Mouse (Mus musculus) liver, embryonic 14.5 days (tissue): ENCODE data around the gene Rabep1. TPM values are rescaled to one million over a fixed set of nuclear protein-coding genes. Genes with fewer than 3 reads are reported as not detected.

Experiments
- ATAC-seq: fragments of 200-750 bp; cut with Nextera tagmentation; 2 replicates; pipeline ENCODE4 v1.8.0; 2017; ENCODE audit warnings: moderate number of reproducible peaks, mild to moderate bottlenecking, moderate library complexity; ENCODE audit not compliant: insufficient read depth
- DNase-seq, 3 experiments: peaks; one replicate each; pipeline ENCODE4 v3.0.0-alpha.2; 2012 to 2013; ENCODE audit warnings: low read depth in 3 of 3, low spot score in 3 of 3
- H3K27ac ChIP-seq: fragments of 300-500 bp; sonication (generic); 2 replicates; pipeline ENCODE4 v1.5.1; 2014; ENCODE audit warnings: moderate library complexity, mild to moderate bottlenecking, control low read depth, inconsistent platforms
- H3K27me3 ChIP-seq: fragments of 300-500 bp; sonication (generic); 2 replicates; pipeline ENCODE4 v1.6.1; 2014; ENCODE audit warnings: mild to moderate bottlenecking, low read length, moderate library complexity; ENCODE audit not compliant: control insufficient read depth, insufficient read depth
- H3K36me3 ChIP-seq: fragments of 300-500 bp; sonication (generic); replicated peaks from 2 replicates; pipeline ENCODE4 v1.6.1; 2014; ENCODE audit warnings: low read depth; ENCODE audit not compliant: control insufficient read depth, insufficient read depth
- H3K4me1 ChIP-seq, 2 experiments: fragments of 200-500 bp in 1 of 2; fragments of 300-500 bp in 1 of 2; sonication (generic) in 1 of 2; replicated peaks; 2 replicates each; pipeline ENCODE4 v1.6.1; 2012 to 2014; ENCODE audit warnings: antibody characterized with exemption in 1 of 2, inconsistent platforms in 1 of 2, low read length in 1 of 2; ENCODE audit not compliant: control insufficient read depth in 2 of 2, insufficient read depth in 2 of 2
- H3K4me2 ChIP-seq: fragments of 300-500 bp; sonication (generic); 2 replicates; pipeline ENCODE4 v1.6.1; 2014; ENCODE audit warnings: low read depth, mild to moderate bottlenecking, control low read depth, moderate library complexity
- H3K4me3 ChIP-seq, 2 experiments: fragments of 200-500 bp in 1 of 2; fragments of 300-500 bp in 1 of 2; sonication (generic) in 1 of 2; 2 replicates each; pipeline ENCODE4 v1.5.1; 2012 to 2014; ENCODE audit warnings: low read depth in 2 of 2, low read length in 2 of 2, mild to moderate bottlenecking in 2 of 2, control low read depth in 1 of 2, inconsistent platforms in 1 of 2, moderate library complexity in 1 of 2; ENCODE audit not compliant: insufficient read depth in 1 of 2
- H3K9ac ChIP-seq: fragments of 300-500 bp; sonication (generic); replicated peaks from 2 replicates; pipeline ENCODE4 v1.6.1; 2014; ENCODE audit warnings: mild to moderate bottlenecking, control low read depth, moderate library complexity
- H3K9me3 ChIP-seq: fragments of 300-500 bp; sonication (generic); 2 replicates; pipeline ENCODE4 v1.6.1; 2016; ENCODE audit warnings: low read length, mixed read lengths; ENCODE audit not compliant: control insufficient read depth
- CTCF ChIP-seq: IDR thresholded peaks from 2 replicates; pipeline ENCODE4 v1.5.1; 2016; ENCODE audit warnings: antibody characterized with exemption, low read depth, control low read depth
- EP300 ChIP-seq: IDR thresholded peaks from 2 replicates; pipeline ENCODE4 v1.6.1; 2016; ENCODE audit warnings: antibody characterized with exemption, low read depth
- WGBS: fragments of 180-500 bp; shearing (Covaris S2); extraction: QIAGEN DNeasy Blood & Tissue Kit; methylation state at CpG from one replicate; pipeline ENCODE4 v1.1.7; 2014; ENCODE audit not compliant: insufficient replicate concordance; 5-methylcytosine and 5-hydroxymethylcytosine counted together
- polyA plus RNA-seq, 2 experiments: library from polyadenylated mRNA; depleted of rRNA in 1 of 2; stranded (reverse) in 1 of 2; unstranded in 1 of 2; fragments of >200 nt; fragmentation: Nextera tagmentation in 1 of 2; extraction: Ambion mirVana in 1 of 2; gene quantifications; 2 replicates each; pipeline versions ENCODE4 v1.2.1 to v1.2.3; 2012 to 2014

Gene Rabep1
- polyA plus RNA-seq, 2 experiments, result 3.7 to 9.1 TPM

DNA sequence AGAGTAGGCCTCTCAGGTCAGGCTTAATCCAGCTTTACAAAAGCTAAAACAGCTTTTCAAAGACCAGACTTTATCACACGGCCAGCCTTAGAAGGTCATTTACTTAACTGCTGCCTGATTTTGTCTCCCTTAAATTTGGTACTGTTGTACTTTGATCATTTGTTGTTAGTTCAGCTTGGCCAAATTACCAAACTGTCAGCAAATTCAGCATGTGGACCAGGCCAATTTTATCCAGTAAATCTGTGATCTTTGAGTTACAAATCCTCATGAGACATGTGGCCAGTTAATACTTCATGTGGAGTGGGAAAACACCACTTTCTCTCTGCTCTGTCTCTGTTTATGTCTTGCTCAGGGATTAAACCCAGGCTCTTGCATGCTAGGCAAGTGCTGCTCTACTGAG, 128.0 kb downstream of the Rabep1 start:
- H3K27ac ChIP-seq, result no peak overlapping the region
- H3K27me3 ChIP-seq, result no peaks in the 10 kb centered on the region
- peaks cover 16 to 19% of the 10 kb centered on the region in 2 experiments for H3K4me1 ChIP-seq
- no peaks in the 10 kb centered on the region for H3K9me3 ChIP-seq
- H3K4me2 ChIP-seq, result peak overlapping the region; percentile 95
- TF ChIP-seq CTCF, result no peak
- TF ChIP-seq EP300, result no peak
- H3K36me3 ChIP-seq, result peaks cover 54% of the 10 kb centered on the region
- DNase-seq, result no peak
- no peak for ATAC-seq
- H3K4me3 ChIP-seq, result no peak overlapping the region; a peak in 1 of 4 replicates
- no peak overlapping the region; the same call in 1 of the 2 replicates for H3K9ac ChIP-seq
- WGBS, result 46% methylated on average over 1 of the region's 1 CpGs

DNA sequence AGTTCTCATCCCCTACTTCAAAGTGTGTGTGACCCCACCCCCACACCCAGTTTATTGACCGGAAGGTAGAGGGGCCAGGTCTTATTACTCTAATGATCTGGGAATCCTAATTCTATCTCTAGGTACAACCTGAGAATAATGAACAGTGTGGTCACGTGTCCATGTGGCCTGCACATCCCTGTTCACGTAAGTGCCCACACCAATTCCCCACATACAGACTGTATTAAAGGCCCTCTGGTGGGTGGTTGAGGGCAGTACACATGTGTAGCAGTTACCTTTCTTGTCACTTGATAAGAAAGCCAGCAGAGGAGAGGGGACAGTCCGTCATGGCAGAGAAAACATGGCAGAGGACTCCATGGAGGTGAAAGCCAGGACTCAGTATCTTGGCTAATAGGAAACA, 129.4 kb downstream of the Rabep1 start:
- TF ChIP-seq CTCF, result peak; percentile 63
- TF ChIP-seq EP300, result no peak
- H3K4me2 ChIP-seq, result no peak overlapping the region
- ATAC-seq, result no peak
- H3K4me1 ChIP-seq, result peaks cover 11 to 12% of the 10 kb centered on the region in 2 experiments
- no peaks in the 10 kb centered on the region for H3K27me3 ChIP-seq
- DNase-seq, result peak in 1 of 3 experiments; percentile 37
- no peaks in the 10 kb centered on the region for H3K9me3 ChIP-seq
- WGBS, result 65% methylated on average over 4 of the region's 4 CpGs
- H3K36me3 ChIP-seq, result peaks cover 64% of the 10 kb centered on the region
- no peak overlapping the region for H3K27ac ChIP-seq
- no peak overlapping the region for H3K4me3 ChIP-seq
- no peak overlapping the region for H3K9ac ChIP-seq

DNA sequence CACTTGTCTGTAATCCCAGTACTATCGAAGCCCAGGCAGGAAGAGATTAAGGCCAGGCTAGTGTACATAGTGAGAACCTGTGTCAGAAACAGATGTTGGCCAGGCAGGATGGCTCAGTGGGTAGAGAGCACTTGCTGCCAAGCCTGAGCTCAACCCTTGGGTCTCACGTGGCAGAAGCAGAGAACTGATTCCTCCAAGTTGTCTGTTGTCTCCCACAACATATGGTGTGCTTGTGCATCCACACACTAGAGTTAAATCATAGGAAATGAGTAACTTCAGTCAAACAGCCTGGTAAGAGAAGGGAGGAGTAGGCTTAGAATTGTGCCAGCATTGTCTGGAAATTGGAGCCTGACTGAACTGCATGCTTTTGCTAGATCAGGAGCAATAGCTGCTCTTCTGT, 130.6 kb downstream of the Rabep1 start:
- H3K36me3 ChIP-seq, result peaks cover 77% of the 10 kb centered on the region
- H3K4me1 ChIP-seq, result peaks cover 11 to 12% of the 10 kb centered on the region in 2 experiments

DNA sequence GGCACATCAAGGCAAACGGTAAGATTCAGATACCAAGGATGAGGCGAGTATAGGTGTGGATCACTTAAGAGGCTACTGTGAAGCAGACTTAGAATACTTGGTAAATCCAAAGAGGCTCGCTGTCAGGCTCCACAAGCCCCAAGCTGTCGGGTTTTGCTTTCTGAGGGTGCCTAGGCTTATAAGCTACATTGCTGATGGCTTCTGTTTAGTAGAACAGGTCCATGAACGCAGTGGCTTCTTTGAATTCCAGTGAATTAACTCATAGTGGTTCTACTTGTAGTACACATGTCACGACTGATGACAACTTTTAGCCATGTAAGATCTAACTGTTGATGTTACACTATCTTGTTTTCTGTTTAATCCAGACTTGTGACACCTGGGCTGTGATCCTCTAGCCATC, 132.7 kb downstream of the Rabep1 start:
- no peaks in the 10 kb centered on the region for H3K9me3 ChIP-seq
- H3K4me2 ChIP-seq, result no peak overlapping the region
- ATAC-seq (no peak), DNase-seq (no peak)
- WGBS, result 75% methylated on average over 6 of the region's 6 CpGs
- no peak overlapping the region; the same call in 1 of the 2 replicates for H3K9ac ChIP-seq
- no peak overlapping the region for H3K4me3 ChIP-seq
- TF ChIP-seq CTCF (no peak), EP300 (no peak)
- no peaks in the 10 kb centered on the region for H3K27me3 ChIP-seq
- peaks cover 72% of the 10 kb centered on the region for H3K36me3 ChIP-seq
- peaks cover 9 to 10% of the 10 kb centered on the region in 2 experiments for H3K4me1 ChIP-seq
- H3K27ac ChIP-seq, result no peak overlapping the region

More for the DNA sequence above, 130.6 kb downstream of the Rabep1 start:
- Histone ChIP-seq H3K27me3 (no peaks in the 10 kb centered on the region), H3K4me3 (no peak overlapping the region), H3K4me2 (no peak overlapping the region), H3K9me3 (no peaks in the 10 kb centered on the region), H3K9ac (no peak overlapping the region), H3K27ac (no peak overlapping the region)
- ATAC-seq (no peak), DNase-seq (no peak)
- TF ChIP-seq EP300 (no peak), CTCF (no peak)
- WGBS, result 57% methylated on average over 2 of the region's 2 CpGs

DNA sequence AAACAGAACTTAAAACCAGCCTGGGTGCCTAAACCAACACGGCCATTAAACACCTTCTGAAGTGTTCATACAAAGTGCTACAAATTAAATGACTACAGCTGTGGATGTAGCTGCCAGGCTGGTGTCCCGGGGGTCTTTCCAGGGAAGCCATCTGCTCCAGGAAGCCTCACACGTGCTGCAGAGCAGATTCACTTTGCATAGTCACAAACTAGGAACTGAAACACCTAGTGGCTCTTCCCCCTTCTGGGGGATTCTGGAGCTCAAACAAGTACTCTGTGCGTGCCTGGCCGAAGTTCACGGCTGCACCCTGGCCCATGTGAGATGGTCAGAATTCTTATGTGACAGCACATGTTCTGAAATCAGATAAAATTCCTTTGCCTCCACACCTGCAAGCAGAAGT, 135.7 kb downstream of the Rabep1 start:
- Histone ChIP-seq H3K27me3 (no peaks in the 10 kb centered on the region), H3K27ac (no peak overlapping the region), H3K4me3 (no peak overlapping the region), H3K9ac (no peak overlapping the region), H3K36me3 (peaks cover 51% of the 10 kb centered on the region), H3K9me3 (no peaks in the 10 kb centered on the region), H3K4me1 (peaks cover 6 to 9% of the 10 kb centered on the region in 2 experiments), H3K4me2 (no peak overlapping the region)
- no peak for ATAC-seq
- TF ChIP-seq EP300 (no peak), CTCF (no peak)
- 76% methylated on average over 6 of the region's 6 CpGs for WGBS
- no peak for DNase-seq
